Mouse (Mus musculus) kidney, adult 2 months (tissue): ENCODE data around the gene Sele. TPM values are rescaled to one million over a fixed set of nuclear protein-coding genes. Genes with fewer than 3 reads are reported as not detected.

Experiments used
- DNase-seq: peaks from one replicate; pipeline ENCODE4 v3.0.0; 2021
- H3K27ac ChIP-seq: fragments of 200-500 bp; 2 replicates; pipeline ENCODE4 v1.5.1; 2012; ENCODE audit warnings: low read depth, low read length, control low read depth, inconsistent platforms; ENCODE audit not compliant: insufficient read depth
- H3K27me3 ChIP-seq: fragments of 200-500 bp; replicated peaks from 2 replicates; pipeline ENCODE4 v1.6.1; 2012; ENCODE audit warnings: mild to moderate bottlenecking, moderate library complexity, low read length, inconsistent platforms; ENCODE audit not compliant: control insufficient read depth, insufficient read depth
- H3K36me3 ChIP-seq: fragments of 200-500 bp; 2 replicates; pipeline ENCODE4 v1.6.1; 2012; ENCODE audit warnings: mild to moderate bottlenecking, moderate library complexity, low read length, inconsistent platforms; ENCODE audit not compliant: control insufficient read depth, insufficient read depth
- H3K4me1 ChIP-seq: fragments of 200-500 bp; 2 replicates; pipeline ENCODE4 v1.6.1; 2011; ENCODE audit warnings: low read length; ENCODE audit not compliant: control insufficient read depth, insufficient read depth
- H3K4me3 ChIP-seq: fragments of 200-500 bp; 2 replicates; pipeline ENCODE4 v1.5.1; 2011; ENCODE audit warnings: mild to moderate bottlenecking, low read depth, low read length, control low read depth; ENCODE audit not compliant: insufficient read depth
- CTCF ChIP-seq: fragments of 200-500 bp; conservative IDR thresholded peaks from 2 replicates; pipeline ENCODE4 v1.5.1; 2011; ENCODE audit warnings: low read depth, mild to moderate bottlenecking, control low read depth, low read length, moderate library complexity, mixed read lengths; ENCODE audit not compliant: insufficient read depth, insufficient read length
- POLR2A ChIP-seq: fragments of 200-500 bp; IDR thresholded peaks from one replicate; pipeline ENCODE4 v1.6.1; 2011; ENCODE audit warnings: low read depth, low read length, control low read depth
- WGBS: fragments of 180-500 bp; shearing (Covaris S2); methylation state at CpG from one replicate; pipeline ENCODE4 v1.1.7; 2018; 5-methylcytosine and 5-hydroxymethylcytosine counted together
- polyA plus RNA-seq: library from polyadenylated mRNA; depleted of rRNA; stranded (reverse); fragments of >200 nt; gene quantifications from 2 replicates; pipeline ENCODE4 v1.2.3, GENCODE M21; 2012

Gene Sele
- polyA plus RNA-seq, 1 experiment = 0.42 TPM

DNA sequence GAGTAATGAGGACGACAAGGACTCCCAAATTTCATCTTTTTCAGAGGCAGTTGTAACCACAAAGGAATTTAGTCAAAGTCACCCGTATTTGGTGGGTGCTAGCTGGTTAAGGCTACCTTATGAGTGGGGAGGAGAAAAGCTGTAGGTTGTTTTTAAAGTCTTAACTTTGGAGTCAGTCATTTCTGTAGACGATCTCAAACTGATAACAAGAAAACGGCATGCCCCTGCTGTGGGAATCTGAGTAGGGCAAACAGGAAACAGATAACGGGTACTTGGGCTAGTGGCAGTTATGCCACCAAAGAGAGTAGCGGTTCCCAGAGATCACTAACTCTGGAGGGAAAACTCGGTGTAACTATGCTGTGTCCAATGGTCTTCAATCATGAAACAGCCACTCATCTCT is 25.8 kb downstream of the Sele start:
- WGBS = 87% methylated on average over 7 of the region's 7 CpGs
- Histone ChIP-seq H3K4me3 (no peak overlapping the region), H3K4me1 (no peaks in the 10 kb centered on the region), H3K27me3 (no peaks in the 10 kb centered on the region), H3K27ac (no peak overlapping the region), H3K36me3 (no peaks in the 10 kb centered on the region)
- DNase-seq = no peak
- TF ChIP-seq POLR2A (no peak), CTCF (no peak)

GRCm38 (mm10) chr1:164074606-164075140 is 26.6 kb downstream of the Sele start:
- no peaks in the 10 kb centered on the region for H3K36me3 ChIP-seq
- no peak for DNase-seq
- 83% methylated on average over 2 of the region's 2 CpGs for WGBS
- no peak overlapping the region for H3K4me3 ChIP-seq
- TF ChIP-seq CTCF (no peak), POLR2A (no peak)
- no peak overlapping the region for H3K27ac ChIP-seq
- H3K27me3 ChIP-seq = no peaks in the 10 kb centered on the region
- H3K4me1 ChIP-seq = no peaks in the 10 kb centered on the region

- Histone ChIP-seq H3K27me3 (no peaks in the 10 kb centered on the region), H3K4me3 (no peak overlapping the region), H3K36me3 (no peaks in the 10 kb centered on the region), H3K4me1 (no peaks in the 10 kb centered on the region), H3K27ac (no peak overlapping the region)
- TF ChIP-seq POLR2A (no peak), CTCF (no peak)
- no peak for DNase-seq
- WGBS = 94% methylated on average over 1 of the region's 1 CpGs
Measured at GRCm38 (mm10) chr1:164075416-164075815, 27.4 kb downstream of the Sele start.

DNA sequence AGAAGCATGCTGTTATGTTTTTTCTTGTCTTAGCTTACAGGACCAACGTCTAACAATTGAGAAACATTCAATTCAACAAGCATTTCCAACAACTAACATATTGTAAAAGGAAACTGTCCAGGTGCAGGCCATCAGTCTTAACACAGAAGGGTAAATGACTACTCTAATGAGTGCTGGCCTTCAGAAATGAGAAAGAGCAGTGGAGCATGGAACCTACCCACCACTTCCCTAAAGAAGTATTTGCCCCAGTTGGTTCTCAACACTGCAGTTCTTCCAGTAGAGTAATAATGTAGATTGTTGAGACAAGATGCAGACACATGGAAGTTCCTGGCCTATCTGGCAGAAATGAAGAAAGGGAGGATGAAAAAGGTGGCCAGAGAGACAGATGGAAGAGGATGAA is 28.4 kb downstream of the Sele start:
- Histone ChIP-seq H3K4me3 (no peak overlapping the region), H3K36me3 (no peaks in the 10 kb centered on the region), H3K4me1 (no peaks in the 10 kb centered on the region), H3K27ac (no peak overlapping the region), H3K27me3 (no peaks in the 10 kb centered on the region)
- no peak for DNase-seq
- TF ChIP-seq CTCF = no peak
- TF ChIP-seq POLR2A = no peak
- 23% methylated on average over 1 of the region's 1 CpGs for WGBS

DNA sequence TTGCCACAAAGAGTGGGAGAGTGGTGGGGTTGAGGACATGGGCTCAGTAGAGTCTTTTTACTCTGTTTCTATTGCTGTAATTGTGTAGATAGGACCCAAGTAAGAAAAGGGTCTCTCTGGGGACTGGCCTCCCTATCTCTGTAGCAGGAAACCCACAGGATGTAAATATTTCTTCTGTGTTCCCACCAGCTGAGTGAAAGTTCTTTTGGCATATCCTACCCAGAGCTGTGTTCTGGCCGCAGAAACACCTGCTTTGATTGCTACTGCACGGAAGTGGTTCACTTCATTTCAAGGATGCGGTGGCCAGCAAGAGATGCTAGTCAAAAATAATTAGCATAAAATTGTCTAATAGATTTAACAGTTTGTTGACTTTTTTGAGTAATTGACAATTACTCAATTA is 29.0 kb downstream of the Sele start:
- Histone ChIP-seq H3K4me1 (no peaks in the 10 kb centered on the region), H3K4me3 (no peak overlapping the region), H3K27ac (no peak overlapping the region), H3K36me3 (no peaks in the 10 kb centered on the region), H3K27me3 (no peaks in the 10 kb centered on the region)
- 84% methylated on average over 3 of the region's 3 CpGs for WGBS
- TF ChIP-seq CTCF (no peak), POLR2A (no peak)
- no peak for DNase-seq

- WGBS = 83% methylated on average over 4 of the region's 4 CpGs
- Histone ChIP-seq H3K27me3 (no peaks in the 10 kb centered on the region), H3K36me3 (no peaks in the 10 kb centered on the region), H3K4me1 (no peaks in the 10 kb centered on the region), H3K4me3 (no peak overlapping the region), H3K27ac (no peak overlapping the region)
- DNase-seq = no peak
- TF ChIP-seq CTCF = no peak
- no peak for TF ChIP-seq POLR2A
Measured at GRCm38 (mm10) chr1:164078323-164078741, 30.3 kb downstream of the Sele start.

DNA sequence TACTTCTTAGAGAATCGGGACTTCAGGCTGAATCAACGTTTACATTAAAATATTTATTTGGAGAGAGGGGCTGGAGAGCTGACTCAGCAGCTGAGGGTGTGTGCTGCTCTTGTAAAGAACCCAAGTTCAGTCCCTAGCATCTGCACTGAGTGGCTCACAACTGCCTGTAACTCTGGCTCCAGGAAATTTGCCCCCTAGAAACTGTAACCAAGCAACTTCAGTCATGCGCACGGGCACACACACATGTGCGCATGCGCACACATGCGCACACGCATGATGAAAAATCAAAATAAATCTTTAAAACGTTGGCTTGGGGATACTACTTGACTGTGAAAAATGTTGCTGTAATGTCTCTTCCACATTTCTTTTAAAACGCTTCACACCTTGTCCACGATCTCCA is 31.1 kb downstream of the Sele start:
- no peak overlapping the region for H3K27ac ChIP-seq
- DNase-seq = no peak
- TF ChIP-seq POLR2A = no peak
- no peak for TF ChIP-seq CTCF
- no peak overlapping the region for H3K4me3 ChIP-seq
- no peaks in the 10 kb centered on the region for H3K27me3 ChIP-seq
- 81% methylated on average over 11 of the region's 11 CpGs for WGBS
- H3K4me1 ChIP-seq = no peaks in the 10 kb centered on the region
- H3K36me3 ChIP-seq = no peaks in the 10 kb centered on the region

- Histone ChIP-seq H3K27ac (no peak overlapping the region), H3K27me3 (no peaks in the 10 kb centered on the region), H3K4me1 (no peaks in the 10 kb centered on the region), H3K36me3 (no peaks in the 10 kb centered on the region), H3K4me3 (no peak overlapping the region)
- DNase-seq = no peak
- WGBS = 88% methylated on average over 4 of the region's 4 CpGs
- TF ChIP-seq CTCF (no peak), POLR2A (no peak)
Measured at GRCm38 (mm10) chr1:164083046-164083445, 35.0 kb downstream of the Sele start.
